Comparison of ENCODE assay signal across 7 mouse cellular contexts in the genomic region with DNA sequence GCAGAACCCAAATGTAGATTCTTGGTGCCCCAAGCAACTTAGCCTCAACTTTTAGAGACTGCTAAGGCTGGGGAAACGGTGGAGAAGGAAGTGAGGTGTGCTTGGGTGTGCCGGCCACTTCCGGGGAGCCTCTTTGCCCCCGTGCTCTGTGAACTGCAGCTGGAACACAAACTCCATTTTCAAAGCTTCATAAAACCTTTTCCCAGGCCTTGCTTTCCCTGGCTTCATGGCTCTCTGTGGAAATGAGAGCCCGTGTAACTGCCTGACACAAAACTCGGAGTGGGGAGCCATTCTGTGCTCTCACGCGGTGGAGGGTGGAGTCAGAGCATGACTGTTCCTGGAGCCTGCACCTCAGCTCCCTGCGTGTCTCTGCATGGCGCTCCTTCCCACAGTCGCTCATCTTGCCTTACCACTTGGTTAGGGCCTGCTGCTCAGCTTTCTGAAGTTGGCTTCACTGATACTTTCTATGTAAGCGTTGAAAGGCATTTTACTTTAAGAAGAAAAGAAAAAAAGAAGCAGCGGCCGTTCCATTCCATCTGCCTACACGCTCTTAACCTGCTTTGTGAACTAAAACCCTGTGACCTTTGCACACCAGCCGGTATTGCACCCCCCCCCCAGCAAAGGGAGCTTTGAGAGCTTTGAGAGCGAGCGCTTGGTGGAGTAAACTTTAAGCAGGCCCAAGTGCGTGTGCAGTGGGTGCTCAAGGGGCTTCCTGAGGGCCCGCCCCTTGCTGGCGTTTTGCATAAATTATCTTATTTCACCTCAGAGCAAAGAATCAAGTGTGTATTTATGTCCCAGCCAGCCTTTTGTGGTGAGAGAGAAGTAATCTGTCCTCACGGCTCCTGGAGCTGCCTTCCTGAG. TPM values are rescaled to one million over a fixed set of nuclear protein-coding genes. Genes with fewer than 3 reads are reported as not detected.
DNase-seq lines count a peak whose midpoint lies in the region; ATAC-seq lines count a peak whose summit lies in the region.

No protein-coding gene starts in this region.

- H3K27me3 ChIP-seq in forebrain, embryonic 11.5 days (ENCODE audit: control insufficient read depth, insufficient read depth, low read length), result no peaks in the 10 kb centered on the region
- no peaks in the 10 kb centered on the region for H3K27me3 ChIP-seq in limb, embryonic 10.5 days (ENCODE audit: low read depth, poor library complexity, severe bottlenecking)

- no peaks in the 10 kb centered on the region for H3K9me3 ChIP-seq in forebrain, embryonic 11.5 days (ENCODE audit: control insufficient read depth, low read length)
- H3K9me3 ChIP-seq in limb, embryonic 10.5 days (replicated peaks), result no peaks in the 10 kb centered on the region

- ATAC-seq in forebrain, embryonic 11.5 days (replicated peaks; ENCODE audit: low FRiP score), result no peak
- peak; percentile 60 for ATAC-seq in neutrophil, adult 5-6 weeks (ENCODE audit: extremely low read depth, insufficient number of reproducible peaks, low FRiP score, poor library complexity, severe bottlenecking)

- H3K9ac ChIP-seq in forebrain, embryonic 11.5 days (ENCODE audit: low read length), result peak overlapping the region; percentile 21; the same call in 1 of the 2 replicates

- no peak overlapping the region; the same call in 1 of the 2 replicates for H3K27ac ChIP-seq in forebrain, embryonic 11.5 days (ENCODE audit: low read depth, low read length)
- H3K27ac ChIP-seq in limb, embryonic 10.5 days, result peak overlapping the region; percentile 23; the same call in 1 of the 2 replicates

- peaks cover 10% of the 10 kb centered on the region for H3K4me1 ChIP-seq in forebrain, embryonic 11.5 days (replicated peaks; ENCODE audit: control insufficient read depth, insufficient read depth, low read length)
- H3K4me1 ChIP-seq in limb, embryonic 10.5 days, result peaks cover 48% of the 10 kb centered on the region

- H3K4me3 ChIP-seq in forebrain, embryonic 11.5 days (ENCODE audit: low read depth, low read length), result no peak overlapping the region
- H3K4me3 ChIP-seq in limb, embryonic 10.5 days, result no peak overlapping the region

- WGBS in forebrain, embryonic 11.5 days, result 61% methylated on average over 22 of the region's 22 CpGs
- 69% methylated on average over 22 of the region's 22 CpGs for WGBS in limb, embryonic 10.5 days

- DNase-seq in 416B (ENCODE audit: low read depth), result peak; percentile 35
- DNase-seq in A20 (ENCODE audit: low read depth, low spot score), result peak; percentile 86
- no peak for DNase-seq in forebrain, embryonic 11.5 days (ENCODE audit: low spot score)
- no peak for DNase-seq in limb, embryonic 10.5 days (ENCODE audit: low spot score)
- no peak for DNase-seq in right cerebral cortex, postnatal 4 days
- no peak for DNase-seq in gastrocnemius, adult 8-10 months (ENCODE audit: low spot score in 2 of 2)

- H3K36me3 ChIP-seq in forebrain, embryonic 11.5 days (ENCODE audit: control insufficient read depth, insufficient read depth, low read length), result no peaks in the 10 kb centered on the region; the same call in 1 of the 2 replicates
- H3K36me3 ChIP-seq in limb, embryonic 10.5 days, result peaks cover 20% of the 10 kb centered on the region

- H3K4me2 ChIP-seq in forebrain, embryonic 11.5 days (ENCODE audit: low read depth, low read length, severe bottlenecking), result no peak overlapping the region

RNA-seq across cellular contexts. Expression of a gene that starts 19.5 kb away (rescaled TPM):
- polyA plus RNA-seq in forebrain, embryonic 11.5 days (2014; fragmentation: Nextera tagmentation; extraction: Ambion mirVana), result 209 and 216 TPM in 2 replicates
- 182 and 190 TPM in 2 replicates for polyA plus RNA-seq in limb, embryonic 10.5 days (2016; fragmentation: Nextera tagmentation; extraction: Ambion mirVana)
- total RNA-seq in neutrophil, adult 5-6 weeks (2017), result 71.5 and 74.5 TPM in 2 replicates
- total RNA-seq in gastrocnemius, adult 8-10 months (2022), result 10 to 100 TPM in 1 of 4 experiments, 1 to 10 TPM in 3; 8.4 to 11.5 (median 9.7) TPM

RNA-seq across cellular contexts. Expression of a gene that starts 38.7 kb away (rescaled TPM):
- 23.6 and 25.5 TPM in 2 replicates for polyA plus RNA-seq in forebrain, embryonic 11.5 days (2014; fragmentation: Nextera tagmentation; extraction: Ambion mirVana)
- 22.8 and 23.6 TPM in 2 replicates for polyA plus RNA-seq in limb, embryonic 10.5 days (2016; fragmentation: Nextera tagmentation; extraction: Ambion mirVana)
- 35.9 and 37.9 TPM in 2 replicates for total RNA-seq in neutrophil, adult 5-6 weeks (2017)
- total RNA-seq in gastrocnemius, adult 8-10 months (2022), result 10 to 100 TPM in 2 of 4 experiments, 1 to 10 TPM in 2; 6.8 to 14.2 (median 8.6) TPM

RNA-seq across cellular contexts. Expression of a gene that starts 46.1 kb away (rescaled TPM):
- 0.87 and 1.2 TPM in 2 replicates for polyA plus RNA-seq in forebrain, embryonic 11.5 days (2014; fragmentation: Nextera tagmentation; extraction: Ambion mirVana)
- 0.15 TPM in 1 of 2 replicates, not detected in the other for polyA plus RNA-seq in limb, embryonic 10.5 days (2016; fragmentation: Nextera tagmentation; extraction: Ambion mirVana)
- 0.58 and 1.1 TPM in 2 replicates for total RNA-seq in neutrophil, adult 5-6 weeks (2017)
- total RNA-seq in gastrocnemius, adult 8-10 months (2022), result not detected

RNA-seq across cellular contexts. Expression of a gene that starts 57.7 kb away (rescaled TPM):
- 0.35 and 0.64 TPM in 2 replicates for polyA plus RNA-seq in forebrain, embryonic 11.5 days (2014; fragmentation: Nextera tagmentation; extraction: Ambion mirVana)
- polyA plus RNA-seq in limb, embryonic 10.5 days (2016; fragmentation: Nextera tagmentation; extraction: Ambion mirVana), result 0.15 and 0.33 TPM in 2 replicates
- 157 and 160 TPM in 2 replicates for total RNA-seq in neutrophil, adult 5-6 weeks (2017)
- total RNA-seq in gastrocnemius, adult 8-10 months (2022), result not detected

Comparison
In these comparisons a context has a peak if more than half of its experiments do, and no peak if none do; other contexts are left out.
1. DNase-seq: peak in 416B (single experiment) and A20 (single experiment); none in forebrain, embryonic 11.5 days (single experiment), limb, embryonic 10.5 days (single experiment), right cerebral cortex, postnatal 4 days (single experiment) and gastrocnemius, adult 8-10 months (0 of 2).